Comparison of ENCODE assay signal across 22 mouse cellular contexts in genomic region chr10:41246111-41246510, GRCm38 (mm10). TPM values are rescaled to one million over a fixed set of nuclear protein-coding genes. Genes with fewer than 3 reads are reported as not detected.
"Had no signal": no experiment of that assay in that cellular context is flagged by ENCODE, and none has a peak within 500 bp of the region (broad histone marks: within the 10 kb centered on the region; RNA-seq: fewer than 3 reads in every experiment).

No protein-coding gene starts in this region.

- H3K4me2 ChIP-seq: lung, embryonic 15.5 days; midbrain, embryonic 11.5 days; midbrain, embryonic 13.5 days; midbrain, embryonic 15.5 days; neural tube, embryonic 12.5 days; stomach, embryonic 15.5 days had no signal

- H3K4me3 ChIP-seq: lung, embryonic 15.5 days; megakaryocyte, embryonic 14.5 days; midbrain, embryonic 13.5 days; midbrain, embryonic 15.5 days; neural tube, embryonic 12.5 days; stomach, embryonic 15.5 days had no signal

- H3K27me3 ChIP-seq: lung, embryonic 15.5 days; megakaryocyte, embryonic 14.5 days; midbrain, embryonic 13.5 days; midbrain, embryonic 15.5 days; neural tube, embryonic 12.5 days; stomach, embryonic 15.5 days had no signal

- H3K27ac ChIP-seq: lung, embryonic 15.5 days; macrophage; midbrain, embryonic 13.5 days; midbrain, embryonic 15.5 days; neural tube, embryonic 12.5 days; stomach, embryonic 15.5 days; stomach, postnatal 0 days had no signal

- H3K36me3 ChIP-seq: lung, embryonic 15.5 days; midbrain, embryonic 15.5 days; neural tube, embryonic 12.5 days; stomach, embryonic 15.5 days had no signal

- H3K9me3 ChIP-seq: lung, embryonic 15.5 days; megakaryocyte, embryonic 14.5 days; midbrain, embryonic 13.5 days; midbrain, embryonic 15.5 days; neural tube, embryonic 12.5 days; stomach, embryonic 15.5 days had no signal

- ATAC-seq: lung, postnatal 0 days had no signal

- H3K9ac ChIP-seq: lung, embryonic 15.5 days; midbrain, embryonic 13.5 days; midbrain, embryonic 15.5 days; neural tube, embryonic 12.5 days; stomach, embryonic 15.5 days had no signal

- DNase-seq: lung, adult 2 months; lung, postnatal 14 days; lung, postnatal 36 days; right cerebral cortex, postnatal 14 days; thymus, adult 2 months; thymus, postnatal 25 days; thymus, postnatal 4 days had no signal

- H3K4me1 ChIP-seq: midbrain, embryonic 15.5 days; stomach, embryonic 15.5 days had no signal

RNA-seq across cellular contexts. Expression of gene Ak9, which starts 57.7 kb away (rescaled TPM):
- total RNA-seq: megakaryocyte progenitor cell, adult 5-6 weeks; monocyte, adult 5-6 weeks; neutrophil, adult 5-6 weeks had no signal
- polyA plus RNA-seq: midbrain, embryonic 11.5 days; spleen, adult 2 months; stomach, postnatal 0 days; urinary bladder, adult 2 months had no signal
